Mouse (Mus musculus) lung, adult 2 months (tissue): ENCODE data around the gene Uqcc2.

Experiments
- CTCF ChIP-seq: fragments of 200-500 bp; IDR thresholded peaks from 2 replicates; pipeline ENCODE4 v1.5.1; 2011; ENCODE audit warnings: mild to moderate bottlenecking, low read length, control low read depth; ENCODE audit not compliant: insufficient read depth
- POLR2A ChIP-seq: fragments of 200-500 bp; IDR thresholded peaks from 2 replicates; pipeline ENCODE4 v1.6.1; 2011; ENCODE audit warnings: low read depth, mild to moderate bottlenecking, control low read depth, low read length, borderline replicate concordance; ENCODE audit errors: extremely low read depth

DNA sequence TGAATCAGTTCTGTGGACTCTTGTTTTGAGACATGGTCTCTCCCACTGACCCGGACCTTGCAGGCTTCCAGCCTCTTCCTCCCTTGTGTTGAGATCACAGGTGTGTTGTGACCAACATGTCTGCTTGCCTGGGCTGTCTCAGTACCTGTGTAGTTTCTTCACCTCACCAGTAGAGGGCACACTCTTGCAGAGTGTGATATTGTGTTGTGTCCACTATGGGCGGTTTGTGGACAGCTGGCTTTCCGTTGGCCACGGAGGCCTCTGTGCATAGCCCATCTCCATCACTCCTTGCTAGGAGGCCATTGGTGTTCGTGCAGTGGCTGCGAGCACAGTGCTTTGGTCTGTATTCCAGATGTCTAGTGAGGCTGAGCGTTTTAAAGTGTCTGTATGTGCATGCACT is 56.6 kb downstream of the Uqcc2 start:
- TF ChIP-seq POLR2A (no peak), CTCF (no peak)
